Mouse (Mus musculus) testis, postnatal 14 days (tissue): ENCODE results near the gene Pgbd5.

Experiments used
- DNase-seq: peaks from one replicate; pipeline ENCODE4 v3.0.0; 2021; ENCODE audit warnings: low spot score

The Pgbd5 gene

DNA sequence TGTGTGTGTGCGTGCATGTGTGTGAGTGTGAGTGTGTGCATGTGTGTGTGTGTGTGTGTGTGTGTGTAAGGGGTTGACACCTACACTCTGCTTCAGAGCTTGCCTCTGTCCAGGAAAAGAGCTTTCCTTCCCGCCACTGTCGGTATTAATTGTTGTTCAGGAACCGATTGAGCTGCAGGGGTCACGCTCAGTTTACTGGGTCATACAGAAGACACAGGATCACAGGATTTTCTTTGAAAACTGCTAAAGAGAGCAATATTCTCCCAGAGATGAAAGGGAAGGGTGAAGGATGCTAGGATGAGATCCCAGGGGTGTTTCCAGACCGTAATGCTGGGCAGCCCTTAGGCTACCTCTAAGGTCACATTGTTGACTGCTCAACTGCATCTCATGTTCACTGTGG lies at the start of gene Pgbd5:
TSS of gene Pgbd5 (minus strand) at position 101 of the 400 bp plus-strand sequence.
- DNase-seq, result no peak

- no peak for DNase-seq
Observed at GRCm38 (mm10) chr8:124483356-124484115, 44.1 kb upstream of the Pgbd5 start.

- no peak for DNase-seq
Observed at GRCm38 (mm10) chr8:124482790-124483189, 43.3 kb upstream of the Pgbd5 start.

- no peak for DNase-seq
Observed at GRCm38 (mm10) chr8:124480321-124480720, 40.9 kb upstream of the Pgbd5 start.

- no peak for DNase-seq
Observed at GRCm38 (mm10) chr8:124479251-124479650, 39.8 kb upstream of the Pgbd5 start.

- DNase-seq, result no peak
Observed at GRCm38 (mm10) chr8:124476701-124477100, 37.2 kb upstream of the Pgbd5 start.

GRCm38 (mm10) chr8:124475690-124476089 lies 36.2 kb upstream of the Pgbd5 start:
- no peak for DNase-seq

GRCm38 (mm10) chr8:124464641-124465040 lies 25.2 kb upstream of the Pgbd5 start:
- DNase-seq, result no peak

GRCm38 (mm10) chr8:124463111-124463510 lies 23.7 kb upstream of the Pgbd5 start:
- no peak for DNase-seq

DNA sequence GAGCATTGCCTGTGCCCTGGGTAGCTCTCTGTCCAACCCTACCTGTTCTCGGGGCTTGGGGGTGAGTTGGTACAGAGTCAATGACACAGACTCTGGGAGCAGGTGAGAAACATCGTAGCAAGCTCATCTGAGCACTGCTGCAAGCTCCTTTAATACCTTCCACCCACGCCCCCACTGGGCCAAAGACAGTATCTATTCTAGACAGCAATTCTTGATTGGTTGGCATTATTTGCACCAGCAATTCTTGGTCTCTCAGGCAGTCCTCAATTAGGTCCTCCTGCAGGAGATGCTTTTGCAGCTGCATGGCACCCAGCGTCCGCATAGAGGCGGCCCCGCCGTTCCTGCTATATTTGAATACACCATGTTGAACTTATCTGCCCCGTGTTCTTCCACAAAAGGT lies 22.7 kb upstream of the Pgbd5 start:
- DNase-seq, result no peak

DNA sequence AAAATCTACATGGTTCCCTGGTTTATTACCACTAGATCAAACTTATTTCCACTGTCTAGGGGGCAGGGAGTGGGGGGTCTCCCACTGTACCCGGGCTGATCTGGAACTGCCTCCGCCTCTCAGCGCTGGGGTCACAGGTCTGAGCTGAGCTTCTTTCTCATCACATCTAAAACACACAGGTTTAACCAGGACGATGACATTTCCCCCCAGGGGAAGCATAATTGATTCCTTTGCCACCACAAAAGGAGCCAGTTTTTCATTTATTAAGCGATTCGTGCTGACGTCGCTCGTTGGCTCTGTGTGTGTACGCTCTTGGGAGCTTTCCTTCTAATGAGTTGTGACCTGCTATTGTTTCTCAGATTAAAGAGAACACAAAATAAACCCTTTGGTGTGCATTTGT lies 21.6 kb upstream of the Pgbd5 start:
- DNase-seq, result no peak

GRCm38 (mm10) chr8:124460660-124461059 lies 21.2 kb upstream of the Pgbd5 start:
- no peak for DNase-seq

DNA sequence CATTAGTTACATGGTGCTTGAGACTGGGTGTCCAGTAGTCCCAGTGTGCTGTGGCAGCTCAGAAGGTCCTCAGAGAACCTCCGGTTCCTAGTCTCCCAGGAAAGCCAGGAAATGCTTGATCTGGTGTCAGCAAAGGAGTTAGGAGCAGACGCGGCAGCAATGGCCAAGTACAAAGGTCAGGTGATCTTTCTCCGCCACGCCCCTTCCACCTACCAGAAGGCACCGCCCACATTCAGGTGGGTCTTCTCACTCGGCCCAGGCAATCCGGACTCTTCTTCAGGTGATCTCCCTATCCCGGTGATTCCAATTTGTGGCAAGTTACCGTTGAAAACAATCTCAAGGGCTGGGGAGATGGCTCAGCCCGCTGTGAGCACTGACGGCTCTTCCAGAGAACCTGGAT lies 20.2 kb upstream of the Pgbd5 start:
- DNase-seq, result no peak

GRCm38 (mm10) chr8:124455359-124455758 lies 15.9 kb upstream of the Pgbd5 start:
- no peak for DNase-seq

DNA sequence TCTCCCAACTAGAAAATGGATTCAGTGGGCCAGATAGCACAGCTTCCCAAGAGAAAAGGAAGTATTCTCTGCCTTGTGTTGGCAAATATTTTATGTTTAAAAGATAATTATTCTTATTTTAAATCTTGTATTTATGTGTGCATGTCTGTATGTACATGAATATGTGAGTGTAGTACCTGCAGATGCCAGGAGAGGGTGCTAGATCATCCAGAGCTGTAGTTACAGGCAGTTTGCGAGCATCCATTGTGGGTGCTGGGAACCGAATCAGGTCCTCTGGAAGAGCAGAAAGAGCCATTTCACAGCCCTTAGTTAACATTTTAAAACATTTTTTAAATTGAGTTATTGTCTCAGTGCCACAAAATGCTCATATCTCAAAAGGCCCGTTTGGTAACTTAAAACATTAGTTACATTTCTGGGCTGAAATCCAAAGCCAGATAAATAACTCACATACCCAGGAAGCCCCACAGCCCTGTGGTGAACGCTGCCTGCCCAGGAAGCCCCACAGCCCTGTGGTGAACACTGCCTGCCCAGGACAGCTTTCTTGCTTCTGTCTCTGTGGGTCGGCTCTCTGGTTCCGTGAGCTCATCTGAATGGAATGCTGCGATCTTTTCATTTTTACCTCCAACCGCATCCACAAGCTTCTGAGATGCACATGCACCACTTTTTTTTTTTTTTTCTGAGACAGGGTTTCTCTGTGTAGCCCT lies 10.9 kb upstream of the Pgbd5 start:
- DNase-seq, result no peak

- no peak for DNase-seq
Observed at GRCm38 (mm10) chr8:124448962-124449670, 9.7 kb upstream of the Pgbd5 start.

- no peak for DNase-seq
Observed at GRCm38 (mm10) chr8:124436741-124437140, 2.7 kb downstream of the Pgbd5 start.

DNA sequence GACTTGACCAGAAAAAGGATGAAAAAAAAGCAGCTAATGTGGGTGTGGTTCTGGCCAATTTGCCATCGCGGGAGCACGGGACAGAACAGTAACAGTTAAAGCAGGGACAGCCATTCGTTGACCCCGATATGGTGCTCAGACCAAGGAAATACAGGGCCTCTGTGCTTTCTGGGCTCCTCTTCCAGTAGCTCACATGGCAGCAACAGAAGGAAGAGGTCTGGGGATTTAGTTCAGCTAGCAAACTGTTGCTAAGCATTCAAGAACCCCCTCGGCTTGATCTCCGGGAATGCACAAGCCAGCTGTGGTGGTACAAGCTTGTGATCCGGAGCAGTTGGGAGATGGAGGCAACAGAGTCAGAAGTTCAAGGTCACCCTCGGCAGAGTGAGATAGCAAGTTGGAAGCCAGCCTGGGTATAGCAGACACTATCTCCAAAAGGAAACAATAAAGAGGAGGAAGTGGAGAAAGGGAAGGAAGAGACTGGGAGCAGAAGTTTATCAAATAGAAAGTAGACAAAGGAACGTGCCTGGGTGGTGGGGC lies 3.7 kb downstream of the Pgbd5 start:
- DNase-seq, result no peak

GRCm38 (mm10) chr8:124435170-124435569 lies 4.3 kb downstream of the Pgbd5 start:
- DNase-seq, result no peak

- DNase-seq, result peak; percentile 93
Observed at GRCm38 (mm10) chr8:124434126-124434790, 5.2 kb downstream of the Pgbd5 start.

- DNase-seq, result no peak
Observed at GRCm38 (mm10) chr8:124433451-124434125, 5.9 kb downstream of the Pgbd5 start.

DNA sequence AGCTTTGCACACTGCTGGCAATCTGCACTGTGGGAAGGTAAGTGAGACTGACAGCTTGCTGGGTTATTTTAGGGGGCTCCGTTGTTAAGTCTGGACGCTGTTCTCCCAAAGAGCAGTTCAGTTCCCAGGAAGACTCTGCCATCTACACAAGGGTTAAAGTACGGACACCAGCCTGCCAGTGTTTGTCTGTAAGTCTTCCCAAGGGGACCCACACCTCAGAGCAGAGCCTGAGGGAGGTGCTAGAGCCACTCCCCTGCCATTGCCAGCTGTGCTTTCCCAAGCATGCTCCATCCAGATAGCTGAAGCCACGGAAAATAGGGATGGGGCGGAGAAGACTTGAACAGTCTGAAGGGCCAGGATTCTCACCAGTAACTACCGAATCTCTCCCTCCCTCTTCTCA lies 8.6 kb downstream of the Pgbd5 start:
- no peak for DNase-seq
